Mouse (Mus musculus) liver, postnatal 0 days (tissue): ENCODE results near the gene Btnl10.

Experiments used
- CTCF ChIP-seq: sonication (generic); IDR thresholded peaks from 2 replicates; pipeline ENCODE4 v1.5.1; 2016; ENCODE audit warnings: antibody characterized with exemption, low read depth
- EP300 ChIP-seq: IDR thresholded peaks from 2 replicates; pipeline ENCODE4 v1.6.1; 2016; ENCODE audit warnings: antibody characterized with exemption, low read depth, mild to moderate bottlenecking

GRCm38 (mm10) chr11:58927053-58927452 lies 9.3 kb downstream of the Btnl10 start:
- no peak for TF ChIP-seq CTCF
- no peak for TF ChIP-seq EP300
